In genomic region chr2:155819449-155820251, GRCm38 (mm10) we compare ENCODE assay signal across 8 mouse cellular contexts. TPM values are rescaled to one million over a fixed set of nuclear protein-coding genes. Genes with fewer than 3 reads are reported as not detected.
DNase-seq lines count a peak whose midpoint lies in the region; ATAC-seq and TF ChIP-seq lines count a peak whose summit lies in the region.

No protein-coding gene starts in this region.

- H3K27ac ChIP-seq in neural tube, embryonic 11.5 days (ENCODE audit: low read depth, low read length), result peak overlapping the region; percentile 68; the same call in 1 of the 2 replicates
- 0 out of 2 replicates have a peak overlapping the region, but pooled peaks have one; percentile 2 for H3K27ac ChIP-seq in cortical plate, adult 2 months (ENCODE audit: insufficient read depth, low read length)
- peak overlapping the region; percentile 80 for H3K27ac ChIP-seq in hindbrain, embryonic 15.5 days (replicated peaks)
- peak overlapping the region; percentile 77 for H3K27ac ChIP-seq in liver, embryonic 12.5 days

- TF ChIP-seq CTCF in cortical plate, adult 2 months (IDR thresholded peaks at IDR 0.05; ENCODE audit: extremely low read depth, insufficient read depth, low read length), result no peak

- no peak for DNase-seq in neural tube, embryonic 11.5 days (ENCODE audit: low spot score)
- no peak for DNase-seq in neural tube, embryonic 10.5 days (ENCODE audit: extremely low spot score, low spot score)
- peak; percentile 74 for DNase-seq in yolk sac, embryonic 10.5 days (ENCODE audit: low spot score)
- no peak for DNase-seq in left cerebral cortex, adult 18-20 months (ENCODE audit: low spot score in 2 of 2)
- DNase-seq in lung, postnatal 36 days, result no peak

- peak overlapping the region; percentile 57 for H3K4me3 ChIP-seq in neural tube, embryonic 11.5 days (ENCODE audit: low read depth, low read length)
- peak overlapping the region; percentile 54; the same call in 1 of the 2 replicates for H3K4me3 ChIP-seq in cortical plate, adult 2 months (ENCODE audit: insufficient read depth, low read length)
- H3K4me3 ChIP-seq in hindbrain, embryonic 15.5 days, result peak overlapping the region; percentile 58
- H3K4me3 ChIP-seq in liver, embryonic 12.5 days, result peak overlapping the region; percentile 86

- H3K9ac ChIP-seq in neural tube, embryonic 11.5 days (ENCODE audit: low read length), result peak overlapping the region; percentile 64; the same call in 1 of the 2 replicates
- peak overlapping the region; percentile 77; the same call in 1 of the 2 replicates for H3K9ac ChIP-seq in hindbrain, embryonic 15.5 days
- peak overlapping the region; percentile 84; the same call in 1 of the 2 replicates for H3K9ac ChIP-seq in liver, embryonic 12.5 days

- no peaks in the 10 kb centered on the region for H3K9me3 ChIP-seq in neural tube, embryonic 11.5 days (ENCODE audit: control insufficient read depth, low read length)
- no peaks in the 10 kb centered on the region for H3K9me3 ChIP-seq in hindbrain, embryonic 15.5 days
- H3K9me3 ChIP-seq in liver, embryonic 12.5 days (replicated peaks), result no peaks in the 10 kb centered on the region

- TF ChIP-seq POLR2A in cortical plate, adult 2 months (IDR thresholded peaks at IDR 0.05; ENCODE audit: extremely low read depth, insufficient read depth, low read length), result no peak

- 63% methylated on average over 6 of the region's 6 CpGs for WGBS in neural tube, embryonic 11.5 days
- WGBS in hindbrain, embryonic 15.5 days, result 55% methylated on average over 6 of the region's 6 CpGs
- 53% methylated on average over 6 of the region's 6 CpGs for WGBS in liver, embryonic 12.5 days (ENCODE audit: insufficient replicate concordance)

- H3K27me3 ChIP-seq in neural tube, embryonic 11.5 days (ENCODE audit: control insufficient read depth, insufficient read depth, low read length), result no peaks in the 10 kb centered on the region
- H3K27me3 ChIP-seq in hindbrain, embryonic 15.5 days, result no peaks in the 10 kb centered on the region
- H3K27me3 ChIP-seq in liver, embryonic 12.5 days (replicated peaks), result no peaks in the 10 kb centered on the region

- peaks cover 5% of the 10 kb centered on the region for H3K36me3 ChIP-seq in neural tube, embryonic 11.5 days (ENCODE audit: control insufficient read depth, insufficient read depth, low read length)
- H3K36me3 ChIP-seq in hindbrain, embryonic 15.5 days, result peaks cover 40% of the 10 kb centered on the region
- H3K36me3 ChIP-seq in liver, embryonic 12.5 days, result peaks cover 50% of the 10 kb centered on the region

- peak overlapping the region; percentile 76 for H3K4me2 ChIP-seq in neural tube, embryonic 11.5 days (ENCODE audit: low read depth)
- peak overlapping the region; percentile 83 for H3K4me2 ChIP-seq in hindbrain, embryonic 15.5 days
- peak overlapping the region; percentile 98 for H3K4me2 ChIP-seq in liver, embryonic 12.5 days

- no peak; the same call in 1 of the 2 replicates for ATAC-seq in neural tube, embryonic 11.5 days (ENCODE audit: insufficient read depth, low FRiP score, low TSS enrichment)
- 0 out of 2 replicates have a peak, but pooled peaks have one; percentile 0 for ATAC-seq in hindbrain, embryonic 15.5 days (ENCODE audit: low FRiP score, low read depth)
- no peak; the same call in 1 of the 2 replicates for ATAC-seq in liver, embryonic 12.5 days

- peaks cover 13% of the 10 kb centered on the region; the same call in 1 of the 2 replicates for H3K4me1 ChIP-seq in neural tube, embryonic 11.5 days (ENCODE audit: control insufficient read depth, insufficient read depth, low read length)
- H3K4me1 ChIP-seq in cortical plate, adult 2 months (ENCODE audit: control insufficient read depth, insufficient read depth, low read length), result peaks cover 3% of the 10 kb centered on the region; the same call in 1 of the 2 replicates
- peaks cover 26% of the 10 kb centered on the region for H3K4me1 ChIP-seq in hindbrain, embryonic 15.5 days (replicated peaks)
- peaks cover 26% of the 10 kb centered on the region for H3K4me1 ChIP-seq in liver, embryonic 12.5 days

RNA-seq across cellular contexts. Expression of gene BC029722, which starts 0.4 kb away (rescaled TPM):
- 11.1 and 12.2 TPM in 2 replicates for polyA plus RNA-seq in neural tube, embryonic 11.5 days (2014; fragmentation: Nextera tagmentation; extraction: Ambion mirVana)
- 90.6 and 93.4 TPM in 2 replicates for polyA plus RNA-seq in cortical plate, adult 2 months (2012; rRNA removed)
- 39.1 and 42.7 TPM in 2 replicates for polyA plus RNA-seq in hindbrain, embryonic 15.5 days (2015; fragmentation: Nextera tagmentation; extraction: Ambion mirVana)
- 6.0 and 6.6 TPM in 2 replicates for polyA plus RNA-seq in liver, embryonic 12.5 days (2016; fragmentation: Nextera tagmentation; extraction: Ambion mirVana)
- 10 to 100 TPM; 58.7 to 58.9 TPM for total RNA-seq in left cerebral cortex, adult 18-20 months (2021)

RNA-seq across cellular contexts. Expression of gene Eif6, which starts 7.1 kb away (rescaled TPM):
- polyA plus RNA-seq in neural tube, embryonic 11.5 days (2014; fragmentation: Nextera tagmentation; extraction: Ambion mirVana), result 199 TPM in 2 replicates
- 69.2 and 71.0 TPM in 2 replicates for polyA plus RNA-seq in cortical plate, adult 2 months (2012; rRNA removed)
- polyA plus RNA-seq in hindbrain, embryonic 15.5 days (2015; fragmentation: Nextera tagmentation; extraction: Ambion mirVana), result 148 and 155 TPM in 2 replicates
- 186 and 198 TPM in 2 replicates for polyA plus RNA-seq in liver, embryonic 12.5 days (2016; fragmentation: Nextera tagmentation; extraction: Ambion mirVana)
- 10 to 100 TPM; 73.3 to 82.5 TPM for total RNA-seq in left cerebral cortex, adult 18-20 months (2021)

RNA-seq across cellular contexts. Expression of gene Fam83c, which starts 15.0 kb away (rescaled TPM):
- polyA plus RNA-seq in neural tube, embryonic 11.5 days (2014; fragmentation: Nextera tagmentation; extraction: Ambion mirVana), result 0.15 and 0.27 TPM in 2 replicates
- not detected in 2 replicates for polyA plus RNA-seq in cortical plate, adult 2 months (2012; rRNA removed)
- 0.45 and 0.82 TPM in 2 replicates for polyA plus RNA-seq in hindbrain, embryonic 15.5 days (2015; fragmentation: Nextera tagmentation; extraction: Ambion mirVana)
- 0.04 and 0.07 TPM in 2 replicates for polyA plus RNA-seq in liver, embryonic 12.5 days (2016; fragmentation: Nextera tagmentation; extraction: Ambion mirVana)
- total RNA-seq in left cerebral cortex, adult 18-20 months (2021), result not detected

RNA-seq across cellular contexts. Expression of gene Mmp24, which starts 44.5 kb away (rescaled TPM):
- 4.3 and 5.7 TPM in 2 replicates for polyA plus RNA-seq in neural tube, embryonic 11.5 days (2014; fragmentation: Nextera tagmentation; extraction: Ambion mirVana)
- 33.8 and 34.2 TPM in 2 replicates for polyA plus RNA-seq in cortical plate, adult 2 months (2012; rRNA removed)
- polyA plus RNA-seq in hindbrain, embryonic 15.5 days (2015; fragmentation: Nextera tagmentation; extraction: Ambion mirVana), result 18.9 and 19.6 TPM in 2 replicates
- 0.04 TPM in 1 of 2 replicates, not detected in the other for polyA plus RNA-seq in liver, embryonic 12.5 days (2016; fragmentation: Nextera tagmentation; extraction: Ambion mirVana)
- total RNA-seq in left cerebral cortex, adult 18-20 months (2021), result 10 to 100 TPM; 34.3 to 35.6 TPM

Comparison
In these comparisons a context has a peak if more than half of its experiments do, and no peak if none do; other contexts are left out.
1. H3K27ac ChIP-seq: peak in every context shown above with its lines; median percentile 80 in hindbrain, embryonic 15.5 days; 77 in liver, embryonic 12.5 days; 68 in neural tube, embryonic 11.5 days; 2 in cortical plate, adult 2 months.